Mouse (Mus musculus): ENCODE measurements around the gene Otof.

The Otof gene

GRCm38 (mm10) chr5:30461821-30462220 is at the start of gene Otof:
Gene Otof, minus strand, starts transcription at chr5:30461932.
- peak; percentile 62 to 72 for DNase-seq

GRCm38 (mm10) chr5:30497299-30497698 is 35.6 kb upstream of the Otof start:
- no peak for DNase-seq

- DNase-seq = no peak
Measured at GRCm38 (mm10) chr5:30496821-30497220, 35.1 kb upstream of the Otof start.

- DNase-seq = no peak
Measured at GRCm38 (mm10) chr5:30495288-30495687, 33.6 kb upstream of the Otof start.

GRCm38 (mm10) chr5:30494606-30495005 is 32.9 kb upstream of the Otof start:
- no peak for DNase-seq

GRCm38 (mm10) chr5:30493723-30494122 is 32.0 kb upstream of the Otof start:
- no peak for DNase-seq

- no peak for DNase-seq
Measured at GRCm38 (mm10) chr5:30490845-30491244, 29.1 kb upstream of the Otof start.

- DNase-seq = no peak
Measured at GRCm38 (mm10) chr5:30490215-30490614, 28.5 kb upstream of the Otof start.

GRCm38 (mm10) chr5:30485136-30485535 is 23.4 kb upstream of the Otof start:
- DNase-seq = no peak

GRCm38 (mm10) chr5:30484591-30484990 is 22.9 kb upstream of the Otof start:
- DNase-seq = no peak

- DNase-seq = peak; percentile 34 to 51
Measured at GRCm38 (mm10) chr5:30483533-30483932, 21.8 kb upstream of the Otof start.

GRCm38 (mm10) chr5:30482319-30482718 is 20.6 kb upstream of the Otof start:
- peak; percentile 81 to 87 for DNase-seq

- DNase-seq = peak; percentile 40 to 60
Measured at GRCm38 (mm10) chr5:30476534-30476933, 14.8 kb upstream of the Otof start.

- no peak for DNase-seq
Measured at GRCm38 (mm10) chr5:30472148-30472547, 10.4 kb upstream of the Otof start.

- DNase-seq = no peak
Measured at GRCm38 (mm10) chr5:30470454-30470853, 8.7 kb upstream of the Otof start.

GRCm38 (mm10) chr5:30466315-30466714 is 4.6 kb upstream of the Otof start:
- no peak for DNase-seq

GRCm38 (mm10) chr5:30465861-30466260 is 4.1 kb upstream of the Otof start, which contains the start of gene 1700001C02Rik:
Gene 1700001C02Rik, plus strand, starts transcription at chr5:30466047.
- DNase-seq = peak in 1 of 2 experiments; percentile 50

GRCm38 (mm10) chr5:30460155-30460554 is 1.6 kb downstream of the Otof start:
- no peak for DNase-seq

- peak; percentile 28 to 36 for DNase-seq
Measured at GRCm38 (mm10) chr5:30456056-30456455, 5.7 kb downstream of the Otof start.

GRCm38 (mm10) chr5:30444327-30444895 is 17.3 kb downstream of the Otof start:
- no peak for DNase-seq

GRCm38 (mm10) chr5:30442196-30442595 is 19.5 kb downstream of the Otof start:
- peak in 1 of 2 experiments; percentile 24 for DNase-seq

GRCm38 (mm10) chr5:30440308-30440906 is 21.3 kb downstream of the Otof start:
- no peak for DNase-seq

GRCm38 (mm10) chr5:30438931-30439330 is 22.8 kb downstream of the Otof start:
- DNase-seq = no peak

GRCm38 (mm10) chr5:30427406-30427805 is 34.3 kb downstream of the Otof start:
- DNase-seq = no peak
